Mouse (Mus musculus) MEL (cell line): ENCODE measurements around the gene N4bp1.

Experiments
- CTCF ChIP-seq, 3 experiments: IDR thresholded peaks in 2 of 3; conservative IDR thresholded peaks in 1 of 3; 2 replicates each; pipeline ENCODE4 v1.5.1; 2011 to 2012; ENCODE audit warnings: low read length in 3 of 3, low read depth in 2 of 3, mild to moderate bottlenecking in 2 of 3, improper control_type of control experiment in 1 of 3, inconsistent platforms in 1 of 3, mixed read lengths in 1 of 3, moderate library complexity in 1 of 3; ENCODE audit not compliant: control insufficient read depth in 1 of 3, insufficient read depth in 1 of 3, poor library complexity in 1 of 3, severe bottlenecking in 1 of 3
- ELF1 ChIP-seq: IDR thresholded peaks from 2 replicates; pipeline ENCODE4 v1.6.1; 2014; ENCODE audit warnings: low read depth, mild to moderate bottlenecking, inconsistent platforms, low read length, improper control_type of control experiment, moderate library complexity
- EP300 ChIP-seq, 2 experiments: IDR thresholded peaks; 2 replicates each; pipeline ENCODE4 v1.6.1; 2011; ENCODE audit warnings: improper control_type of control experiment in 2 of 2, low read length in 2 of 2, low read depth in 1 of 2, mild to moderate bottlenecking in 1 of 2
- GABPA ChIP-seq: IDR thresholded peaks from 2 replicates; pipeline ENCODE4 v1.6.1; 2012; ENCODE audit warnings: low read depth, mild to moderate bottlenecking, inconsistent platforms, low read length, improper control_type of control experiment, moderate library complexity
- GATA1 ChIP-seq: IDR thresholded peaks from 2 replicates; pipeline ENCODE4 v1.6.1; 2011; ENCODE audit warnings: low read depth, low read length, improper control_type of control experiment
- HCFC1 ChIP-seq: IDR thresholded peaks from 2 replicates; pipeline ENCODE4 v1.6.1; 2012; ENCODE audit warnings: low read depth, mild to moderate bottlenecking, inconsistent platforms, low read length, improper control_type of control experiment, moderate library complexity
- MAX ChIP-seq: IDR thresholded peaks from 2 replicates; pipeline ENCODE4 v1.6.1; 2011; ENCODE audit warnings: low read length, improper control_type of control experiment
- MAZ ChIP-seq: IDR thresholded peaks from 2 replicates; pipeline ENCODE4 v1.6.1; 2012; ENCODE audit warnings: low read depth, mild to moderate bottlenecking, inconsistent platforms, low read length, improper control_type of control experiment
- POLR2A ChIP-seq, 2 experiments: IDR thresholded peaks; 2 replicates each; pipeline ENCODE4 v1.6.1; 2011 to 2012; ENCODE audit warnings: low read length in 2 of 2, mild to moderate bottlenecking in 2 of 2, control low read depth in 1 of 2, improper control_type of control experiment in 1 of 2, low read depth in 1 of 2, moderate library complexity in 1 of 2; ENCODE audit not compliant: control insufficient read depth in 1 of 2, insufficient read depth in 1 of 2, poor library complexity in 1 of 2
- UBTF ChIP-seq: IDR thresholded peaks from 2 replicates; pipeline ENCODE4 v1.6.1; 2012; ENCODE audit warnings: low read depth, mild to moderate bottlenecking, inconsistent platforms, low read length, improper control_type of control experiment, moderate library complexity, borderline replicate concordance; ENCODE audit not compliant: insufficient read depth

GRCm38 (mm10) chr8:86797705-86798104, 87.4 kb downstream of the N4bp1 start:
- TF ChIP-seq POLR2A (IDR thresholded peaks at IDR 0.05; ENCODE audit: control insufficient read depth in 1 of 2, insufficient read depth in 1 of 2, low read depth in 1 of 2, low read length in 2 of 2, poor library complexity in 1 of 2): no peak
- TF ChIP-seq MAX: no peak
- no peak for TF ChIP-seq EP300 (IDR thresholded peaks at IDR 0.05; ENCODE audit: low read depth in 1 of 2, low read length in 2 of 2)
- TF ChIP-seq MAZ: no peak
- TF ChIP-seq HCFC1: no peak
- no peak for TF ChIP-seq GABPA
- TF ChIP-seq CTCF (IDR thresholded peaks at IDR 0.05 in 2 of 3, conservative IDR thresholded peaks at IDR 0.05 in 1 of 3; ENCODE audit: control insufficient read depth in 1 of 3, insufficient read depth in 1 of 3, low read depth in 2 of 3, low read length in 3 of 3, poor library complexity in 1 of 3, severe bottlenecking in 1 of 3): no peak
- TF ChIP-seq UBTF: no peak
- no peak for TF ChIP-seq ELF1
- TF ChIP-seq GATA1: no peak
